Mouse (Mus musculus) urinary bladder, postnatal 10 days (tissue): ENCODE data around the gene Spred3.
"Not testable (repeated sequence)": the region's sequence is repeated elsewhere in the genome, so short reads cannot be mapped to it uniquely, and the experiment has no call there.

ENCODE experiments used
- DNase-seq: peaks from one replicate; pipeline ENCODE4 v3.0.0; 2022; ENCODE audit warnings: low spot score

The Spred3 gene

GRCm38 (mm10) chr7:29168791-29169230, 1.4 kb downstream of the Spred3 start:
- no peak for DNase-seq

- DNase-seq = no peak
These were observed 2.0 kb downstream of the Spred3 start for GRCm38 (mm10) chr7:29168121-29168695.

GRCm38 (mm10) chr7:29167656-29168055, 2.6 kb downstream of the Spred3 start:
- no peak for DNase-seq

GRCm38 (mm10) chr7:29162750-29163525, 7.3 kb downstream of the Spred3 start:
- DNase-seq = no peak

- no peak for DNase-seq
These were observed 7.9 kb downstream of the Spred3 start for GRCm38 (mm10) chr7:29162294-29162693.

GRCm38 (mm10) chr7:29158264-29158663, 11.9 kb downstream of the Spred3 start:
- DNase-seq = no peak

- DNase-seq = no peak
These were observed 14.1 kb downstream of the Spred3 start, which contains the start of gene Fam98c for GRCm38 (mm10) chr7:29155838-29156782. TSS of gene Fam98c (minus strand) at chr7:29156234.

- DNase-seq = peak; percentile 54
These were observed 14.9 kb downstream of the Spred3 start for GRCm38 (mm10) chr7:29155196-29155837.

GRCm38 (mm10) chr7:29154018-29154720, 16.0 kb downstream of the Spred3 start:
- DNase-seq = no peak

- no peak for DNase-seq
These were observed 18.7 kb downstream of the Spred3 start for GRCm38 (mm10) chr7:29151486-29151885.

GRCm38 (mm10) chr7:29148771-29149170, 21.4 kb downstream of the Spred3 start:
- no peak for DNase-seq

GRCm38 (mm10) chr7:29146625-29147367, 23.4 kb downstream of the Spred3 start:
- no peak for DNase-seq

- DNase-seq = no peak
These were observed 26.2 kb downstream of the Spred3 start for GRCm38 (mm10) chr7:29144006-29144405.

- DNase-seq = no peak
These were observed 28.8 kb downstream of the Spred3 start for GRCm38 (mm10) chr7:29141416-29141815.

- not testable (repeated sequence) for DNase-seq
These were observed 31.0 kb downstream of the Spred3 start for GRCm38 (mm10) chr7:29139237-29139636.

- no peak for DNase-seq
These were observed 32.8 kb downstream of the Spred3 start for GRCm38 (mm10) chr7:29137429-29137828.

GRCm38 (mm10) chr7:29134693-29135386, 35.4 kb downstream of the Spred3 start, which contains the start of gene Rasgrp4:
TSS of gene Rasgrp4 (plus strand) at chr7:29134851.
- DNase-seq = no peak

- DNase-seq = no peak
These were observed 36.0 kb downstream of the Spred3 start for GRCm38 (mm10) chr7:29134230-29134629.

GRCm38 (mm10) chr7:29128725-29129124, 41.5 kb downstream of the Spred3 start:
- no peak for DNase-seq
